Mouse (Mus musculus): ENCODE data around the gene Rnf103.

Rnf103 gene

GRCm38 (mm10) chr6:71492136-71492535, 1.6 kb upstream of the Rnf103 start:
- in situ Hi-C loops (cut with MboI, MseI): no loop called here

DNA sequence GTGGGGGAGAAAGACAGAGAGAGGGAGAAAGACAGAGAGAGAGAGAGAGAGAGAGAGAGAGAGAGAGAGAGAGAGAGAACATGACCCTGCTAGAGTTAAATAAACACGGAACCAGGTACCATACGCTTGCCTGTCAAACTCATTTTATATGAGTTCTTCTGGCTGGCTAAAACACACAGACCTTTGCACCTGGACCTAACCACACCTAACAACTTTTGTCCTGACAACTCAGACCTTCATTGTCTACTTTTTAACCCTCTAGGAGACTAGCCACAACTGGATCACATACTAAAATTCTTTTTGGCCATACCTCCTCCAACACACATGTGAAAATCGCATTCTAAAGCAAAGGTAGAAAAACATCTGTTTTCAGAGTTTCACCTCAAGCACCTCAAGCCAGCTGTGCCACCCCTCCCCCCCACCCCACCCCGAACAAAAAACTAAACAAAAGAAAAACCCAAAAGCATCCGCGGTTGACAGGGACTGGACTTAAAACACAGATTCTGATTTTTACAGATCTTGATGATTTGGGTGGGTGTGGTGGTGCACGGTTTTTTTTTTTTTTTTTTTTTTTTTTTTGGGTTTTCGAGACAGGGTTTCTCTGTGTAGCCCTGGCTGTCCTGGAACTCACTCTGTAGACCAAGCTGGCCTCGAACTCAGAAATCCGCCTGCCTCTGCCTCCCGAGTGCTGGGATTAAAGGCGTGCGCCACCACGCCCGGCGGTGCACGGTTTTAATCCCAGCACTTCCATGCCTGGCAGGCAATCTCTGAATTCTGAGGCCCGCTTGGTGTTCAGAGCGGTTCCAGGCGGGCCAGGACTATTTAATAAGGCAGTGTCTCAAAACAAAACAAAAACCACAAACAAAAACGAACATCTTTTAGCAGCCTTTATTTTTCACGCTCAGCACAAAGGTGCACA, 679 bp upstream of the Rnf103 start:
- in situ Hi-C loops (cut with MboI, MseI): no loop called here

DNA sequence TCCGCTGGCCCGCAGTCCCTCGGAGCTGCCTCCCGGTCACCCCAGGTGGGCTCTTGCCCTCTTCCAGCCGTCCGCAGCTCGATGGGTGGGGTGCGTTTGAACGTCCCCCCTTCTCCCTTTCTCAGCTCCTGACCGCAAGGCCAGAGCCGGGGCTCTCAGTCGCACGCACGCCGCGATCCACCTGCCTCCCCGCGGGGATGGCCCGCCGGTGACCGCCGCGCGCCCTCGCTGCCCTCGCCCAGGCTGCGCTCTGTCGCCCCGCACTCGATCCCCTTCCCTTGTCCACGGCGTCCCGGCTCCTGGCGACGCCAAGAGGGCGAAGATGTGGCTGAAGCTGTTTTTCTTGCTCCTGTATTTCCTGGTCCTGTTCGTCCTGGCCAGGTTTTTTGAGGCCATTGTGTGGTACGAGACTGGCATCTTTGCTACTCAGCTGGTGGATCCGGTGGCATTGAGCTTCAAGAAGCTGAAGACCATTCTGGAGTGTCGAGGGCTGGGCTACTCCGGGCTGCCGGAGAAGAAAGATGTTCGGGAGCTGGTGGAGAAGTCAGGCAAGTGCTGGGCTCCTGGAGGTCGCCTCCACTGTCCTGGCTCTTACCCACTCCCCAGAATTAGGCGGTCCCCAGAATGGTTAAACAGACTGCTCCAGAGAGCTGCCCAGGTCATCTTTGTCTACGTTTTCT, 787 bp downstream of the Rnf103 start:
- in situ Hi-C loops (cut with MboI, MseI): no loop called here

DNA sequence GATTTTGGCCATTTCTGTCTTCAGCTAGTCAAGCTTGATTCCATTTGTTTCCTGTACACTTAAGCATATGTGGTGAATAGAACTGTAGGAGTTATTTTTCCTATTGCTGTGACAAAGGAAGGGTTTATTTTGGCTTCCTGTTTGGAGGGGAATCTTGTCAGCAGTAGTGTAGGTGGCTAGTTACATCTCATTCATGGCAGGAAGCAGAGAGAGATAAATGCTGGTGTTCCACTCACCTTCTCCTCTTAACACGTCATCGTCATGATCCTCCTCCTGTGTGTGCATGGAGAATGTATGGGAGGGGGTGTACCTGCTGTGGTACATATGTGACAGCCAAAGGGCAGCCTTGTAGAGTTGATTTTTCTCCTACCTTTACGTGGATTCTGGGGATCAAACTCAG, 6.9 kb downstream of the Rnf103 start:
- in situ Hi-C loops (cut with MboI, MseI): no loop called here

GRCm38 (mm10) chr6:71503001-71503400, 9.3 kb downstream of the Rnf103 start:
- in situ Hi-C loops (cut with MboI, MseI): no loop called here

- in situ Hi-C loops (cut with MboI, MseI): no loop called here
These were observed 10.0 kb downstream of the Rnf103 start for GRCm38 (mm10) chr6:71503670-71504069.

- in situ Hi-C loops (cut with MboI, MseI): no loop called here
These were observed 10.4 kb downstream of the Rnf103 start for GRCm38 (mm10) chr6:71504091-71504490.

- in situ Hi-C loops (cut with MboI, MseI): no loop called here
These were observed 12.0 kb downstream of the Rnf103 start for GRCm38 (mm10) chr6:71505671-71506070.

DNA sequence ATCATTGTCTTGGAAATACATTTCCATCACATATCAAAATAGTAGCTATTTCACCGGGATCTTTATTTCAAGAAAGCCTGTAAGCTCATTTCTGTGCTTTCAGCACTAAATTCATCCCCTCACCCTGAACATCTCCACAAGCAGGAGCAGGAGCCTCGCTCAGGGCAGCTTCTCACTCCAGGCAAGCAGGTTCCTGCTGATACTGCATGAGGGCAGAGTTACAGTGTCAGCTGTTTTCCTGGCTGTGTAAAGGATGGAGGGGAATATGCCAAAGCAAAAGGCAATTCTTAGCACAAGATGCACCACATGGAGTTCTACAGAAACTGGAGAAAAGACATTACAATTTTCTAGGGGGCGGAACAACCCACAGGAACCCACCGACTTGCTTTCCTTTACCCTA, 25.8 kb downstream of the Rnf103 start:
- in situ Hi-C loops (cut with MboI, MseI): loop anchor here (10.0 kb wide), 1 partner anchor 305 kb away; no protein-coding TSS in a partner anchor

DNA sequence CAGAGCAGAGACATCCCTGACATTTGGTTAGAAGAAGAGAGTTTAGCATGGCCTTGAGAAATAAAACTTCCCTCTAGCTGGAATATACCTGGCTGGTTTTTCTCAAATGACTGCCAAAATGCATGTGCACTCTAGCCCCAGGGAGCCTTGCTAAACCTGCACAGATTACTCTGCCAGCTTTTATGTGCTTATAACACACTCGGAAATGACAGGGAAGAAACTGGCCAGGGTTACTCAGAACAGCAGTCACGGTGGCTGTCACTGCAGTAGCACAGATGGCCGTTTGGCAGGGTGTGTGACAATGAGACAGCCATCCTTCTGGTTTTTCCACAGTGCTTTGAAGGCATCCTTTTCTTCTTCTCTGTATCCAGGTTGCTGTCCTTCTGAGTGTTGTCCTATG, 31.9 kb downstream of the Rnf103 start:
- in situ Hi-C loops (cut with MboI, MseI): no loop called here

GRCm38 (mm10) chr6:71527056-71527455, 33.4 kb downstream of the Rnf103 start:
- in situ Hi-C loops (cut with MboI, MseI): no loop called here

GRCm38 (mm10) chr6:71527826-71528225, 34.1 kb downstream of the Rnf103 start:
- in situ Hi-C loops (cut with MboI, MseI): no loop called here

DNA sequence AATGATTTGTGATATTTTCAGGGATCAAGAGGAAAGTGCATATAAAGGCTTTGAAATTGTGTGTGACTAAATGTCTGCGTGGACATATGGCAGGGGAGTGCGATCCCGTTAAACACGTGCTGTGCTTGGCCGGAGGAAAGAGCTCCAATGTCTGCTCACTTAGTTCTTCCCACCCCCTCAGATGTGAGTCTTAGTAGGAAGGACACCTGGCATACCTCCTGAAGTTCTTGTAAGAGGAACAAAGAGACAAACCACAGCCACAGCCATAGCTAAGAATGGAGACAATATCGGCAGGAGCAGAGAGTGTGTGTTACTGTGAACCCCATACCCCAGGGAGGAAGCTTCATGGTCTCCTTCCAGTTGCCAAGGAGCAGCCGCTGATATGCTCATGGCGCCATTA, 36.5 kb downstream of the Rnf103 start:
- in situ Hi-C loops (cut with MboI, MseI): no loop called here

DNA sequence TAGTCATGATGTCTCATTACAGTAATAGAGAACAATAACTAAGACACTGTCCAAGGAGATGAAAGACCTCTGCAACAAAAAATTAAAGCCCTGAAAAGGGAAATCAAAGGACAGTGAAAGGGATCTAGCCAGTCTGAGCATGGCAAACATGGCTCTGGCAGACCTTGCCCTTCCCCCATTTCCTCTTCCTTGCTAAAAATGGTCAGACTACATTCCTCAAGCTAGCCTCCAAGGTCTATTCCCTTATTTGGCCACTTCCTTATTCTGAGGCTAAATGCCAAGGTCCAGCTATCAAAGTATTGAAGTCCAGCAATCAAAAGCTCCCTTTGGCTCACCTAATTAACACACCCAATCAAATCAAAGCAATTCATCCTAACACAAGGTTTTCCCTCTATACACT, 43.6 kb downstream of the Rnf103 start:
- in situ Hi-C loops (cut with MboI, MseI): no loop called here

DNA sequence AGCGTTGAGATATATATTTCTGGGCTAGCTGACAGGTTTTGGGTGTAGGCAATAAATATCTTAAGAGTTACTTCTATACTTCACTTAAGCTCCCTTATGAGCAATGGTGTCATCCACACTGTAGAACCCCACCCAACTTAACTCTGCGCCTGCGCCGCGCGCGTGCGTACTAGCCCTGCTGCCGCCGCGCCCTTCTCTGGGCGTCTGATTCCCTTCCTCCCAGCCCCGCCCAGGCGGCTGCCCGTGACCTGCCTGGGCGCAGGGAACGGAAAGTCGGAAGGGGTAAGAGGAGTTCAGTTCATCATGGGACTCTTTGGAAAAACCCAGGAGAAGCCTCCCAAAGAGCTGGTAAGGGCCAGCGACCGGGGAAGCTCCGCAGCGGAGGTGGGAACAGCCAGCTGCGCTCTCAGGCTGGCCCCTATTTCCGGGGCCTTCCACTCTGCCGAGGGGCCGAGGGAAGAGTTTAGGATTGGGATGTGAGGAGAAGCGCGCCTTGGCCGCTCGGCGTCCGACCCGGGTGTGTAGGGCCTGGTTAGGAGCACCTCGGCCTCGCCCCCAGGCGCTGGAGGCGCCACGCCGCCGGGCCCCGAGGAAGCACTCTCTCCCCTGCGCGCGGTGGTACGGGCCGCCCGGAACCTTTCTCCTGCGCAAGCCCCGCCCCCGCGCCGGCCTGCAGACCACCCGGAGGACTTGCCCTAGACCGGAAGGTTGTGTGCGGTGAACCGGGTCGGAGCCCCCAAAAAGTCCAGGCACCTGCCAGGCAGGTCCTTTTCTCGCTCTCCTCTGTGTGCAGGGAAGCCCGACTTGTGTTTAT, 50.2 kb downstream of the Rnf103 start, which contains the start of gene Chmp3:
Chmp3 (plus strand) TSS at position 112 of the 814 bp plus-strand sequence.
- in situ Hi-C loops (cut with MboI, MseI): no loop called here

- in situ Hi-C loops (cut with MboI, MseI): no loop called here
These were observed 61.8 kb downstream of the Rnf103 start for GRCm38 (mm10) chr6:71555507-71555951.

DNA sequence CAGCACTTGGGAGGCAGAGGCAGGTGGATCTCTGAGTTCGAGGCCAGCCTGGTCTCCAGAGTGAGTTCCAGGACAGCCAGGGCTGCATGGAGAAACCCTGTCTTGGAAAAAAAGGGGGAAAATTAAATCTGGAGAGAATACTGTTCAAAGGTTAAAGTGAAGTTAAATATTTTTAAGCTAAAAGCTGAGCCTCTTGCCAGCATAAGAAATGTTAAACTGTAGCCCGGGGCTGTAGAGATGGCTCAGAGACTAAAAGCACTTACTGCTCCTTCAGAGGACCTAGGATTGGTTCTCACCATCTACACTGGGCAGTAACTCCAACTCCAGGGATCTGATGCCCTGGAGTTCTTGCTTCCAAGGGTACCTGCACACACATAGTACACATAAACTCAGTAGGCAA, 63.1 kb downstream of the Rnf103 start:
- in situ Hi-C loops (cut with MboI, MseI): no loop called here

Data from regulatory T cell (primary cell).